Mouse (Mus musculus) liver, embryonic 14.5 days (tissue): ENCODE measurements around the gene Srarp.

Source experiments
- CTCF ChIP-seq: IDR thresholded peaks from 2 replicates; pipeline ENCODE4 v1.5.1; 2016; ENCODE audit warnings: antibody characterized with exemption, low read depth, control low read depth
- EP300 ChIP-seq: IDR thresholded peaks from 2 replicates; pipeline ENCODE4 v1.6.1; 2016; ENCODE audit warnings: antibody characterized with exemption, low read depth

DNA sequence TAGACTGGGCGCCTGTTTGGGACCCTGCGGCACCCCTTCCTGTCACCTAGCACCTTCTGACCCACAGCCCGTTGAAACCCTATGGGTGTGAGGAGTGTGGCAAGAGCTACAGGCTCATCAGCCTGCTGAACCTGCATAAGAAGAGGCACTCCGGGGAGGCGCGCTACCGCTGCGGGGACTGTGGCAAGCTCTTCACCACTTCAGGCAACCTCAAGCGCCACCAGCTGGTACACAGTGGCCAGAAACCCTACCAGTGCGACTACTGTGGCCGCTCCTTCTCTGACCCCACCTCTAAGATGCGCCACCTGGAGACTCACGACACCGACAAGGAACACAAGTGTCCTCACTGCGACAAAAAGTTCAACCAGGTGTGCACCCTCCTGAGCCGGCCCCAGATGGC is 28.8 kb upstream of the Srarp start:
- TF ChIP-seq EP300 (no peak), CTCF (no peak)
